Mouse (Mus musculus): ENCODE results near the gene Prkar1a.

GRCm38 (mm10) chr11:109706055-109706412 lies 56.8 kb downstream of the Prkar1a start:
- TF ChIP-seq POLR2A (IDR thresholded peaks at IDR 0.05; ENCODE audit: borderline replicate concordance, control insufficient read depth, low read depth, low read length), result no peak
- TF ChIP-seq CTCF (IDR thresholded peaks at IDR 0.05; ENCODE audit: control insufficient read depth, insufficient read depth, low read length), result no peak

Data from bone marrow, adult 2 months (tissue).